Mouse (Mus musculus): ENCODE results near the gene Fam19a2.

DNA sequence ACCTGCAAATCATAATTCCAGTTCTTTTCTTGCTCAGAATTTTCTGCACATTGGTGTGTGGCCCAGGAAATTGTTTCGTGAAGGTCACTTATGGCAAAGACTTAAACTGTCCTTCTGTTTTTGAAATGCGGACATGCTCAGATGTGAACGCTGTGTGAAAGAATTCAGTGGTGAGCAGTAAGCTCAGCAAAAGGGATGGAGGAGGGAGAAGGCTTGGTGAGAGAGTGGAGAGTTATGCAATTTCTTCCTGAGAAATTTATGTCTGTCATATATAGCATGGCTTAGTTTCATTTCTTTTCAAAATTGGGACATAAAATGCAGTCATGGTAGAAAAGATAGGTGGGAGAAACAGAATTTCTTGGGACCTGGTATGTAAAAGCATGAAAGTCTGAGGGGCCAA lies 160.7 kb downstream of the Fam19a2 start:
- no peak for TF ChIP-seq CTCF (IDR thresholded peaks at IDR 0.05; ENCODE audit: control insufficient read depth, insufficient read depth, insufficient replicate concordance, low read depth, low read length)
- TF ChIP-seq POLR2A (IDR thresholded peaks at IDR 0.05; ENCODE audit: control insufficient read depth, low read depth, low read length), result no peak
